Mouse (Mus musculus) B cell, adult 2 months (primary cell): ENCODE data around the gene 2900011O08Rik.

Source experiments
- DNase-seq, 2 experiments: peaks; one replicate each; pipeline ENCODE4 v3.0.0; 2022

Gene 2900011O08Rik

GRCm38 (mm10) chr16:14147712-14148111 is 161.3 kb downstream of the 2900011O08Rik start:
- DNase-seq: no peak
